Mouse (Mus musculus) left cerebral cortex, postnatal 36 days (tissue): ENCODE measurements around the gene Igsf9. TPM values are rescaled to one million over a fixed set of nuclear protein-coding genes. Genes with fewer than 3 reads are reported as not detected.

Source experiments
- DNase-seq, 2 experiments: peaks; one replicate each; pipeline ENCODE4 v3.0.0; 2021 to 2022; ENCODE audit warnings: low spot score in 2 of 2, mixed read lengths in 1 of 2
- intact Hi-C: fragments of 180-260 bp; cut with DNase I; formaldehyde crosslinking; loops from one replicate; pipeline ENCODE4 v1.15.1; 2025
- total RNA-seq, 2 experiments: library from RNA; stranded (reverse); gene quantifications; 2 replicates each; pipeline ENCODE4 v1.2.3; 2021

Gene Igsf9
- 10 to 100 TPM in 1 of 2 experiments, 1 to 10 TPM in 1; 8.4 to 11.2 TPM for total RNA-seq

- intact Hi-C loops, result no loop called here
- DNase-seq, result peak; percentile 89 to 91
Observed at GRCm38 (mm10) chr1:172481540-172482280, at the start of gene Igsf9. Gene Igsf9, plus strand, starts transcription at chr1:172481788.

GRCm38 (mm10) chr1:172431836-172432586 lies 49.6 kb upstream of the Igsf9 start:
- no peak for DNase-seq
- intact Hi-C loops, result no loop called here

- DNase-seq, result no peak
- intact Hi-C loops, result no loop called here
Observed at GRCm38 (mm10) chr1:172432587-172432955, 49.0 kb upstream of the Igsf9 start.

- intact Hi-C loops, result no loop called here
- DNase-seq, result no peak
Observed at GRCm38 (mm10) chr1:172433012-172433850, 48.4 kb upstream of the Igsf9 start.

- intact Hi-C loops, result no loop called here
- no peak for DNase-seq
Observed at GRCm38 (mm10) chr1:172433851-172434165, 47.8 kb upstream of the Igsf9 start.

GRCm38 (mm10) chr1:172436785-172437184 lies 44.8 kb upstream of the Igsf9 start:
- no peak for DNase-seq
- intact Hi-C loops, result no loop called here

- intact Hi-C loops, result no loop called here
- no peak for DNase-seq
Observed at GRCm38 (mm10) chr1:172438621-172439020, 43.0 kb upstream of the Igsf9 start.

GRCm38 (mm10) chr1:172440521-172440920 lies 41.1 kb upstream of the Igsf9 start:
- intact Hi-C loops, result no loop called here
- no peak for DNase-seq

- intact Hi-C loops, result no loop called here
Observed at GRCm38 (mm10) chr1:172441935-172442445, 39.6 kb upstream of the Igsf9 start.

GRCm38 (mm10) chr1:172450226-172450625 lies 31.4 kb upstream of the Igsf9 start:
- intact Hi-C loops, result no loop called here
- no peak for DNase-seq

More at GRCm38 (mm10) chr1:172441935-172442445, 39.6 kb upstream of the Igsf9 start:
- DNase-seq, result no peak

- DNase-seq, result no peak
- intact Hi-C loops, result no loop called here
Observed at GRCm38 (mm10) chr1:172450848-172451470, 30.6 kb upstream of the Igsf9 start.

- intact Hi-C loops, result no loop called here
- no peak for DNase-seq
Observed at GRCm38 (mm10) chr1:172452911-172453310, 28.7 kb upstream of the Igsf9 start.

- no peak for DNase-seq
- intact Hi-C loops, result no loop called here
Observed at GRCm38 (mm10) chr1:172453810-172454209, 27.8 kb upstream of the Igsf9 start.

GRCm38 (mm10) chr1:172455416-172455815 lies 26.2 kb upstream of the Igsf9 start:
- intact Hi-C loops, result no loop called here

GRCm38 (mm10) chr1:172456001-172456677 lies 25.4 kb upstream of the Igsf9 start:
- intact Hi-C loops, result no loop called here
- no peak for DNase-seq

More at GRCm38 (mm10) chr1:172455416-172455815, 26.2 kb upstream of the Igsf9 start:
- no peak for DNase-seq

- intact Hi-C loops, result no loop called here
- no peak for DNase-seq
Observed at GRCm38 (mm10) chr1:172457196-172457595, 24.4 kb upstream of the Igsf9 start.

- no peak for DNase-seq
- intact Hi-C loops, result no loop called here
Observed at GRCm38 (mm10) chr1:172458041-172458440, 23.5 kb upstream of the Igsf9 start.

GRCm38 (mm10) chr1:172461602-172462001 lies 20.0 kb upstream of the Igsf9 start:
- intact Hi-C loops, result no loop called here

GRCm38 (mm10) chr1:172462534-172462933 lies 19.1 kb upstream of the Igsf9 start:
- intact Hi-C loops, result no loop called here
- DNase-seq, result no peak

More at GRCm38 (mm10) chr1:172461602-172462001, 20.0 kb upstream of the Igsf9 start:
- DNase-seq, result no peak
